Mouse (Mus musculus): Measurements from ENCODE around the gene Cep19.

DNA sequence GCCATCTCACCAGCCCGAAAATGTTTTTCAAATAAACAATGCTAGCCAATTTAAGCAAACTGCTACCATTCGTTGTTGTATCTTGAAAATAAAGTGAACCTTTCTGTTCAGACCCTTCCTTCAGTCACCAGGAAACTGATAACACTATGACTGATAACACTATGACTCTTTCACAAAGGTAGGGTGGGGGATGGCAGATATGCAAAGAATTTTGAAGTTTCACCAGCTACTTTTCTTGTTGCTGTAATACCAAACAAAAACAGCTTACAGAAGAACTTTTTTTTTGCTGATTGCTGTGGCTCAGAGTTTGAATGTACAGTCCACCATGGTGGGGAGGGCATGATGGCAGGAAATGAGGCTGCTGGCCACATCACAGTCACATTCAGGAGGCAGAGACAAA is 37.4 kb upstream of the Cep19 start:
- TF ChIP-seq NRF1 (IDR thresholded peaks at IDR 0.05; ENCODE audit: low read depth, low read length) (no peak), POLR2A (IDR thresholded peaks at IDR 0.05; ENCODE audit: low read depth, low read length) (no peak), CTCF (conservative IDR thresholded peaks at IDR 0.05 in 1 of 2, IDR thresholded peaks at IDR 0.05 in 1 of 2; ENCODE audit: low read depth in 2 of 2, low read length in 2 of 2) (no peak), HCFC1 (IDR thresholded peaks at IDR 0.05; ENCODE audit: low read depth, low read length) (no peak), RAD21 (IDR thresholded peaks at IDR 0.05; ENCODE audit: low read depth, low read length) (no peak), ZC3H11A (IDR thresholded peaks at IDR 0.05; ENCODE audit: low read depth, low read length) (no peak), EP300 (IDR thresholded peaks at IDR 0.05; ENCODE audit: low read length) (no peak), PAX5 (IDR thresholded peaks at IDR 0.05; ENCODE audit: low read length) (no peak), SIN3A (IDR thresholded peaks at IDR 0.05; ENCODE audit: low read length) (no peak), MAX (IDR thresholded peaks at IDR 0.05; ENCODE audit: low read length) (no peak), CHD1 (IDR thresholded peaks at IDR 0.05; ENCODE audit: low read depth, low read length) (no peak), UBTF (IDR thresholded peaks at IDR 0.05; ENCODE audit: low read depth, low read length) (no peak), JUND (conservative IDR thresholded peaks at IDR 0.05; ENCODE audit: low read depth, low read length) (no peak)

All from CH12.LX (cell line).